Mouse (Mus musculus) liver, postnatal 0 days (tissue): Measurements from ENCODE around the gene Ankrd55.

ENCODE experiments used
- CTCF ChIP-seq: sonication (generic); IDR thresholded peaks from 2 replicates; pipeline ENCODE4 v1.5.1; 2016; ENCODE audit warnings: antibody characterized with exemption, low read depth
- EP300 ChIP-seq: IDR thresholded peaks from 2 replicates; pipeline ENCODE4 v1.6.1; 2016; ENCODE audit warnings: antibody characterized with exemption, low read depth, mild to moderate bottlenecking

DNA sequence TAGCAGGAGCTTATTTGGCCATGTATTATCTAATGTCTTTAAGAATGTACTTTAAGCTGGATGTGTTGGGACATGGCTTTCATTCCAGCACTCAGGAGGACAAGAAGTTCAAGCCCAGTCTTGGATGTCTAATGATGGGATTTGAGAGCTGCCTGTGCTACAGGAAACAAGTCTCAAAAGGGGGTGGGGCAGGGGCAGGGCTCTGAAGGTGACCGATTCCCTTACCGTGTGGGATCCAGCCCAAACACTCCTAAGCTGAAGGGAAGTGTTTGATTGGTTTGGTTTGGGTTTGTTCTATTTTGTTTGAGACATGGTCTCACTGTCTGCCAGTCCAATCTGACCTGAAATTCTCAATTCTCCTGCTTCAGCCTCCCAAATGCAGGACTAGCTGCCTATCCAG lies 93.2 kb downstream of the Ankrd55 start:
- TF ChIP-seq EP300 (no peak), CTCF (no peak)
